Mouse (Mus musculus): Measurements from ENCODE around the gene Ccnt1. TPM values are rescaled to one million over a fixed set of nuclear protein-coding genes. Genes with fewer than 3 reads are reported as not detected.

Ccnt1 gene
- polyA plus RNA-seq, 1 experiment from 2014 or later = 50.8 TPM

GRCm38 (mm10) chr15:98608058-98608783 lies 37.5 kb upstream of the Ccnt1 start:
- Histone ChIP-seq H3K9ac (peak overlapping the region; percentile 82), H3K9me3 (no peaks in the 10 kb centered on the region), H3K27ac (peak overlapping the region; percentile 89), H3K4me2 (peak overlapping the region; percentile 92), H3K4me3 (peak overlapping the region; percentile 81), H3K4me1 (peaks cover 47% of the 10 kb centered on the region), H3K27me3 (no peaks in the 10 kb centered on the region), H3K36me3 (peaks cover 23% of the 10 kb centered on the region)
- WGBS = 11% methylated on average over 10 of the region's 10 CpGs
- ATAC-seq (ENCODE audit: insufficient number of reproducible peaks, low FRiP score, low TSS enrichment, low read depth) = no peak

GRCm38 (mm10) chr15:98607557-98607956 lies 36.8 kb upstream of the Ccnt1 start:
- H3K9ac ChIP-seq = no peak overlapping the region
- 20% methylated on average over 4 of the region's 4 CpGs for WGBS
- H3K4me2 ChIP-seq = peak overlapping the region; percentile 92
- H3K27me3 ChIP-seq = no peaks in the 10 kb centered on the region
- peak overlapping the region; percentile 81 for H3K4me3 ChIP-seq
- peaks cover 29% of the 10 kb centered on the region for H3K36me3 ChIP-seq
- ATAC-seq (ENCODE audit: insufficient number of reproducible peaks, low FRiP score, low TSS enrichment, low read depth) = no peak
- peaks cover 54% of the 10 kb centered on the region for H3K4me1 ChIP-seq
- 0 out of 2 replicates have a peak overlapping the region, but pooled peaks have one; percentile 1 for H3K27ac ChIP-seq
- no peaks in the 10 kb centered on the region for H3K9me3 ChIP-seq

- Histone ChIP-seq H3K9ac (no peak overlapping the region), H3K4me3 (no peak overlapping the region), H3K27ac (no peak overlapping the region), H3K27me3 (no peaks in the 10 kb centered on the region), H3K4me1 (peaks cover 62% of the 10 kb centered on the region), H3K9me3 (no peaks in the 10 kb centered on the region), H3K4me2 (no peak overlapping the region), H3K36me3 (peaks cover 33% of the 10 kb centered on the region)
- no peak for ATAC-seq (ENCODE audit: insufficient number of reproducible peaks, low FRiP score, low TSS enrichment, low read depth)
- 70% methylated on average over 9 of the region's 9 CpGs for WGBS
Measured at GRCm38 (mm10) chr15:98606739-98607138, 36.0 kb upstream of the Ccnt1 start.

- Histone ChIP-seq H3K9me3 (no peaks in the 10 kb centered on the region), H3K4me2 (no peak overlapping the region), H3K4me1 (peaks cover 64% of the 10 kb centered on the region), H3K27ac (no peak overlapping the region), H3K4me3 (no peak overlapping the region), H3K36me3 (peaks cover 36% of the 10 kb centered on the region), H3K9ac (no peak overlapping the region), H3K27me3 (no peaks in the 10 kb centered on the region)
- WGBS = 89% methylated on average over 12 of the region's 12 CpGs
- ATAC-seq (ENCODE audit: insufficient number of reproducible peaks, low FRiP score, low TSS enrichment, low read depth) = no peak
Measured at GRCm38 (mm10) chr15:98606051-98606536, 35.4 kb upstream of the Ccnt1 start.

GRCm38 (mm10) chr15:98604041-98604575 lies 33.4 kb upstream of the Ccnt1 start:
- H3K4me1 ChIP-seq = peaks cover 55% of the 10 kb centered on the region
- no peak overlapping the region for H3K9ac ChIP-seq
- H3K27ac ChIP-seq = no peak overlapping the region; the same call in 1 of the 2 replicates
- no peak overlapping the region for H3K4me3 ChIP-seq
- no peaks in the 10 kb centered on the region for H3K9me3 ChIP-seq
- no peak for ATAC-seq (ENCODE audit: insufficient number of reproducible peaks, low FRiP score, low TSS enrichment, low read depth)
- H3K4me2 ChIP-seq = no peak overlapping the region
- H3K36me3 ChIP-seq = peaks cover 53% of the 10 kb centered on the region
- no peaks in the 10 kb centered on the region for H3K27me3 ChIP-seq
- WGBS = 91% methylated on average over 24 of the region's 24 CpGs

GRCm38 (mm10) chr15:98602921-98603458 lies 32.3 kb upstream of the Ccnt1 start:
- peak overlapping the region; percentile 38 for H3K4me2 ChIP-seq
- H3K36me3 ChIP-seq = peaks cover 63% of the 10 kb centered on the region
- H3K9ac ChIP-seq = peak overlapping the region; percentile 26; the same call in 1 of the 2 replicates
- WGBS = 34% methylated on average over 4 of the region's 4 CpGs
- H3K9me3 ChIP-seq = no peaks in the 10 kb centered on the region
- H3K4me3 ChIP-seq = peak overlapping the region; percentile 14
- peaks cover 52% of the 10 kb centered on the region for H3K4me1 ChIP-seq
- H3K27me3 ChIP-seq = no peaks in the 10 kb centered on the region
- ATAC-seq (ENCODE audit: insufficient number of reproducible peaks, low FRiP score, low TSS enrichment, low read depth) = no peak; the same call in 1 of the 2 replicates
- H3K27ac ChIP-seq = peak overlapping the region; percentile 77

GRCm38 (mm10) chr15:98602191-98602881 lies 31.6 kb upstream of the Ccnt1 start:
- Histone ChIP-seq H3K4me1 (peaks cover 46% of the 10 kb centered on the region), H3K27ac (peak overlapping the region; percentile 77), H3K4me3 (peak overlapping the region; percentile 14), H3K27me3 (no peaks in the 10 kb centered on the region), H3K9me3 (no peaks in the 10 kb centered on the region), H3K36me3 (peaks cover 69% of the 10 kb centered on the region), H3K9ac (peak overlapping the region; percentile 26), H3K4me2 (peak overlapping the region; percentile 38)
- no peak; the same call in 1 of the 2 replicates for ATAC-seq (ENCODE audit: insufficient number of reproducible peaks, low FRiP score, low TSS enrichment, low read depth)
- WGBS = 45% methylated on average over 13 of the region's 13 CpGs

- Histone ChIP-seq H3K27ac (peak overlapping the region; percentile 77), H3K4me3 (no peak overlapping the region; the same call in 1 of the 2 replicates)
- WGBS = 74% methylated on average over 7 of the region's 7 CpGs
Measured at GRCm38 (mm10) chr15:98601832-98602190, 31.1 kb upstream of the Ccnt1 start.

GRCm38 (mm10) chr15:98600036-98600709 lies 29.4 kb upstream of the Ccnt1 start:
- 83% methylated on average over 12 of the region's 12 CpGs for WGBS
- H3K9me3 ChIP-seq = no peaks in the 10 kb centered on the region

More at GRCm38 (mm10) chr15:98601832-98602190, 31.1 kb upstream of the Ccnt1 start:
- Histone ChIP-seq H3K4me2 (peak overlapping the region; percentile 38), H3K27me3 (no peaks in the 10 kb centered on the region), H3K9ac (no peak overlapping the region), H3K36me3 (peaks cover 74% of the 10 kb centered on the region), H3K4me1 (peaks cover 40% of the 10 kb centered on the region), H3K9me3 (no peaks in the 10 kb centered on the region)
- no peak for ATAC-seq (ENCODE audit: insufficient number of reproducible peaks, low FRiP score, low TSS enrichment, low read depth)

GRCm38 (mm10) chr15:98596609-98597008 lies 25.9 kb upstream of the Ccnt1 start:
- ATAC-seq (ENCODE audit: insufficient number of reproducible peaks, low FRiP score, low TSS enrichment, low read depth) = no peak
- Histone ChIP-seq H3K4me1 (peaks cover under 1% of the 10 kb centered on the region), H3K9ac (no peak overlapping the region), H3K4me3 (no peak overlapping the region), H3K27ac (no peak overlapping the region), H3K27me3 (no peaks in the 10 kb centered on the region), H3K4me2 (no peak overlapping the region), H3K9me3 (no peaks in the 10 kb centered on the region), H3K36me3 (peaks cover 91% of the 10 kb centered on the region)
- 95% methylated on average over 14 of the region's 14 CpGs for WGBS

More at GRCm38 (mm10) chr15:98600036-98600709, 29.4 kb upstream of the Ccnt1 start:
- H3K36me3 ChIP-seq = peaks cover 87% of the 10 kb centered on the region
- ATAC-seq (ENCODE audit: insufficient number of reproducible peaks, low FRiP score, low TSS enrichment, low read depth) = no peak
- H3K4me3 ChIP-seq = no peak overlapping the region
- no peak overlapping the region for H3K4me2 ChIP-seq
- no peaks in the 10 kb centered on the region for H3K27me3 ChIP-seq
- no peak overlapping the region for H3K9ac ChIP-seq
- peaks cover 31% of the 10 kb centered on the region for H3K4me1 ChIP-seq
- H3K27ac ChIP-seq = no peak overlapping the region

GRCm38 (mm10) chr15:98595049-98595448 lies 24.3 kb upstream of the Ccnt1 start:
- no peak overlapping the region for H3K27ac ChIP-seq
- H3K9ac ChIP-seq = no peak overlapping the region
- ATAC-seq (ENCODE audit: insufficient number of reproducible peaks, low FRiP score, low TSS enrichment, low read depth) = no peak
- H3K27me3 ChIP-seq = no peaks in the 10 kb centered on the region
- WGBS = 89% methylated on average over 5 of the region's 5 CpGs
- no peak overlapping the region for H3K4me2 ChIP-seq
- H3K4me1 ChIP-seq = no peaks in the 10 kb centered on the region
- H3K4me3 ChIP-seq = no peak overlapping the region
- no peaks in the 10 kb centered on the region for H3K9me3 ChIP-seq
- H3K36me3 ChIP-seq = peaks cover 92% of the 10 kb centered on the region

All from limb, embryonic 15.5 days (tissue).